Mouse (Mus musculus) embryo, embryonic 11.5 days (tissue): ENCODE results near the gene Sema4c.

Experiments
- DNase-seq: peaks from one replicate; pipeline ENCODE4 v3.0.0-alpha.2; 2012; ENCODE audit warnings: low read depth, low spot score

Gene Sema4c

GRCm38 (mm10) chr1:36501261-36501660, 56.9 kb downstream of the Sema4c start:
- peak; percentile 56 for DNase-seq
